Mouse (Mus musculus) right cerebral cortex, adult 18-20 months (tissue): Measurements from ENCODE around the gene Lamtor3.
A peak's percentile ranks its signal among the peaks of the same experiment; 100 is the strongest.
"Not testable (repeated sequence)": the region's sequence is repeated elsewhere in the genome, so short reads cannot be mapped to it uniquely, and the experiment has no call there.

Source experiments
- DNase-seq: peaks from one replicate; pipeline ENCODE4 v3.0.0; 2022; ENCODE audit warnings: mixed read lengths

Gene Lamtor3

DNA sequence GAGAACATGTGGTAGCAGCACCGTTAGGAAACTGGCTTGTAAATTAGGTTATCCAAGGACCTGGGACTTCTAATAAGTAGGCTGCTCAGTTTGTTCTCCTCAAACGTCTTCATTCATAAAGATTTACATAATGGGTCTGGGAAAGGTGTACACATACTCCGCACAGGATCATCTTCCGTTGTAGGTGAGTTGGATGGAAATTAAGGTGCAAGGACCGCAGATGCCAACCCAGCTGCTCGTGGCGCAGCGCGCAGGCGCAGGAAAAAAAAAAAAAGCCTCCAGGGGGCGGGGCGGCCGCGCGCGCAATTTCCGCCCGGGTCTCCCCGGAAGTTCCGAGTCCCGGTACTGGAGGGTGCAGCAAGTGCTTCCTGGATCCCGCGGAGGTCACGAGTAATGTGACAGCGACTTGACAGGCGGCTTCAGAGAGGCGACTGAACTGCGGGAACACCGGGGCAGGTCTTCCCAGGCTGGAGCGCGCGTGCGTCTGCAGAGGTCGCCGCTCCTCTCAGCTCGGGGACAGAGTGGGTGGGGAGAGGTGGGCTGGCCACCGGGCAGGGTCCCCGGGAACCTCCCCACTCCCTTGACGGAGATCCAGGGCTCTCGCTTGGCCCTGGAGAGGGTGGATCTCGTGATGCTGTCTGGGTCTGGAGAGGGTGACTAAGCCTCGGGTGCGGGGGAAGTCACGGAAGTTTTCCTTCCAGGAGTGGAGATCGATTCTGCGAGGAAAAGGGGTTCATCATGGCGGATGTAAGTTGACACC lies at the start of gene Lamtor3:
Gene Lamtor3 (plus strand): TSS at position 335 of the 760 bp plus-strand sequence.
- peak; percentile 90 for DNase-seq

DNA sequence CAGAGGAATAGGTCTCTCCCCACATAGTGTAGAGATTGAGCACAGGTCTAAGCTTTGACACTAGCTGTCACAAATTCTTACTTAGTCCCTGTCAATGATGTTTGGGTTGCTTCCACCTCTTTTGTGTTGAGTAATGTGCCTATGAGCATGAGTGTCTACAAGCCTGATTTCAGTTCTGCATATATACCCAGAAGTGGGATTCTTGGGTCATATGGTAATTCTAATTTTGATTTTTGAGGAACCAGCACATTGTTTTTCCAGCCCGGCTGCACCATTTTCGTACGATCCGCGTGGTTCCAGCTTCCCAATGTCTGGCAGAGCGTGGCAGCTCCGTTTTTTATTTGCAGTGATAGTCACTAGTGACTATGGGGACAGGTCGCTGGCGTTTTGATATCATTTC lies 48.9 kb upstream of the Lamtor3 start:
- DNase-seq: no peak

GRCm38 (mm10) chr3:137879313-137879712 lies 39.0 kb upstream of the Lamtor3 start:
- no peak for DNase-seq

DNA sequence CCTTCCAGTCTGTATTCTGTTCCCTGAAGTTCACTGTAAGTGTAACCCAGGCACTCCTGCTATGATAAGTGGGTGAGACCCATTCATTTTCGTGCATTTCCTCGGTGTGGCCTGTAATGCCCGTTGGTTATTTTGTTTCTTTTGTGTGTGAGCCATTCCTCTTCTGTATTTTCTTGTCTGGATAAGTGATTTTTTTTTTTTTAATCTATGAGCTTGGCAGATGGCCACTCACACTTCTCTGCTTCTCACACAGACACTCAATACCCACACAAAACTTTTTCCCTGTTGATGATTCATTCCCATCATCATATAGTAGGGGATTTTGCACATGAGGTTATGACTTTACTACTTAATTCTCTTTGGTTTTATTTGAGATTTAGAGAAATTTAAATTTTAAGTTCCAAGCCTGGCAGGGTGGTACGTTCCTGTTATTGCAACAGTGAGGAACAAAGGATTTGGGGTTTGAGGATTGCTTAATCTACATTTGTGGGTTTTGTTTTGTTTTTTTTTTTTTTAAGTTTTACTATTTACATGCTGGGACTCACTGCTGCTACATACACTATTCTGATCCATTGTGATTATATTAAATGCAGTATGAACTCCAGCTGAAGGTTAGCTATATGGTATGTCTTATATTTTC lies 38.1 kb upstream of the Lamtor3 start:
- peak; percentile 19 for DNase-seq

GRCm38 (mm10) chr3:137881093-137881492 lies 37.2 kb upstream of the Lamtor3 start:
- DNase-seq: no peak

GRCm38 (mm10) chr3:137887961-137888360 lies 30.3 kb upstream of the Lamtor3 start:
- no peak for DNase-seq

DNA sequence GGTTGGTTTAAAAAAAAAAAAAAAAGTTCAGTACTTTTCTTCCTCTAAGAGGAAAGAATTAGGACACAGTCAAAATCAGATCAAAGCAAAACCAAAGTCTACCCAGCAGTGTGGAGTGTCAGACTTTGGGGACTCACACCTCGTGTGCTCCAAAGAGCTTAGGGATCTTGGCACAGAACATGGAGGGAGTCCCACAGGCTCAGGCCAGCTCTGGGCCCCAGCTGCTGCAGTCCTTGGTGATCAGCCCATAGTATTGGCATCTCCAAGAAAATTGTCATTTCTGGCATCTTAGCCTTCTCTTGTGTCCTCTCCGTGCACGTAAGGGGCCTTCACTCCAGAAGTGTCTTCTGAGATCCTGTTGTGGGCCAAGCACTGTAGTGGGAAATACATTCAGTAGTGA lies 27.2 kb upstream of the Lamtor3 start:
- DNase-seq: no peak

DNA sequence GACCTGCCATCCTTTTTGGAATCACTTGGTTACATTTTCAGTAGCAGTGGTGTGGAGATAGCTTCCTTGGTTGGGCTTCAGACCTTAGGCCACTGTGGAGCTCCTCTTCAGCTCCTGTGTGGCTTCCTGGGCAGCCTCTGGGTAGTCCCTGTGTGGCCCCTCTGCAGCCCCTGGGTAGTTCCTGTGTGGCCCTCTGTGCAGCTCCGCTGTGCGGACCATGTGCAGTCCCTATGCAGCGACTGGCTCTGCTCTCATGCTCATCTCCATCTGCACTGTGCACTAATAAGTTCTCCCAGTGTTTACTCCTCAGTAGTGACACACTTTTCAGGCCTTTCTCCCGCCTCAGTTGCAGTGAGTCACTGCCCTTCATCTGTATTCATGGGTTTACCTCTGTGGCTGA lies 26.2 kb upstream of the Lamtor3 start:
- peak; percentile 10 for DNase-seq

- no peak for DNase-seq
Observed at GRCm38 (mm10) chr3:137893789-137894188, 24.5 kb upstream of the Lamtor3 start.

- no peak for DNase-seq
Observed at GRCm38 (mm10) chr3:137895196-137895595, 23.1 kb upstream of the Lamtor3 start.

GRCm38 (mm10) chr3:137896386-137896785 lies 21.9 kb upstream of the Lamtor3 start:
- DNase-seq: no peak

- DNase-seq: no peak
Observed at GRCm38 (mm10) chr3:137896867-137897266, 21.4 kb upstream of the Lamtor3 start.

DNA sequence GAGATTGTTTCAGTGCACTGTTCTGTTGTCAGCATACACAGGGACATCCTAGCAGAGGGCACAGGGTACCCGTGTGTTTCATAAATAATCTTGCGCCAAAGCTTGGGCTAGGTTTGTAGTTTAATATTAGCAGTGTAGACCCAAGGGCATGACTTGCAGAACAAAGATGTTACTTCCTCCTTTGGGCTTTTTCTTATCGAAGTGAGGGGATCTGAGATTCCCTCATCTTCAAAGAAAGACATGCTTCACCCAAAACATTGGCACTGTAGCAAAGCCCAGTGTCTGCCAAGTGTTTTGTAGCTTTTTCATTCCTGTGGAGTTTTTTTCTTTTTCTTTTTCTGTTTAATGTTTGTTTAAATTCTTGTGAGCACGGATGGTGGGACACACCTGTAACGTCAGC lies 20.6 kb upstream of the Lamtor3 start:
- no peak for DNase-seq

DNA sequence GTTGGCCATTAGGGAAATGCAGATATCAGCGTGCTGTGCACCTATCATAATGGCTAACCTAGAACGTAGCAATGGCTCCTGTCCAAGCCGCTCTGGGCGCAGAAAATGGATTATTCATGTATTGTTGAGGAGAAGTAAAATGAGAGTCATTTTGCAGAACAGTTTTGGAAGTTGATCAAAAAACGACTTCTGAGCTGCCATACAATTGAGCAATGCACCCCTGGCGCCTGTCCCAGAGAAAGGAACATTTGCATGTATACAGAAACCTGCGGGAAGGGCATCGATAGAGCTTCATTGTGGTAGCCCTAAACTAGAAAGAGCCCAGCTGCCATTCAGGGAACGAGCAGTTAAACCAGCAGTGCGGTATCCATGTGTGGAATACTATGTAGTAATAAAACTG lies 18.2 kb upstream of the Lamtor3 start:
- no peak for DNase-seq

GRCm38 (mm10) chr3:137913093-137913492 lies 5.2 kb upstream of the Lamtor3 start:
- DNase-seq: no peak

- not testable (repeated sequence) for DNase-seq
Observed at GRCm38 (mm10) chr3:137914567-137914966, 3.7 kb upstream of the Lamtor3 start.

DNA sequence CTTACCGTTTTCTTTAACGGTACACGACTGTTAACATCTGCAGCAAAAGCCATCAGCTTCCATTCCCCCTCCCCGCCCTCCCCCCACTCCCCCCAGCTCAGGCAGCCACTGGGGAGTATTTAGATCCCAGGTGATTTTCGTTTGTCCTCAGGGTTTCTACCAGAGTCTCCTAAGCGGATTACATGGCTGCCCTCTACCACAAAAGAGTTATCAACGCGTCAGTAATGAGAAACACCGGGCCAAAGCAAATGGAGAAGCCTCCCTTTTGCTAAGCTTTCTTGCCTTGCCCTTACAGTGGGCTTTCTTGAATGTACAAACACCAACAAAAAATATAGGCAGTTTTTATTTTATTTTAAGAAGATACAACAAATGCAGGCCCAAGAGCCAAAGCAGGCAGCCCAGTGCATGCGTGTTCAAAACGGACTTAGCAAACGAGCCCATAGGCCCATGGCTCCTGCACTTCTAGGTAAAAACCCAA lies 573 bp upstream of the Lamtor3 start:
- no peak for DNase-seq

DNA sequence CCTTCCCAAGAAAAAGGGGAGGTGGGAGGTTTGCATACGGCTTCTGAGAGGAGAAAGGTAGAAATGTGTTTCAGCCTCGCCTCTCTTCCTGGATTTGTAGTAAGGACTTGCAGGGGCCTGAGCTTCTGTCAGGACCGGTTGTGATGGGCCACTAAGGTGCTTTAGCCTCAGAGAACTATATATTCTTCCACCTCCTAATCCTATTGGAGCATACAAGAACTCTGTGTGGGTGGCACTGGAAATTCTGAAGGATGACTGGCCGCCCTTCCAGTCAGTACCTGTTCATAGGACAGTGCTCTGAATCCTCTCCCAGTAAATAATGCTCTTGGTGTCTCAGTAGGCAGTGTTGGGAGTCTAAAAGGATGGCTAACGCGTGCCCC lies 616 bp downstream of the Lamtor3 start:
- DNase-seq: peak; percentile 31

DNA sequence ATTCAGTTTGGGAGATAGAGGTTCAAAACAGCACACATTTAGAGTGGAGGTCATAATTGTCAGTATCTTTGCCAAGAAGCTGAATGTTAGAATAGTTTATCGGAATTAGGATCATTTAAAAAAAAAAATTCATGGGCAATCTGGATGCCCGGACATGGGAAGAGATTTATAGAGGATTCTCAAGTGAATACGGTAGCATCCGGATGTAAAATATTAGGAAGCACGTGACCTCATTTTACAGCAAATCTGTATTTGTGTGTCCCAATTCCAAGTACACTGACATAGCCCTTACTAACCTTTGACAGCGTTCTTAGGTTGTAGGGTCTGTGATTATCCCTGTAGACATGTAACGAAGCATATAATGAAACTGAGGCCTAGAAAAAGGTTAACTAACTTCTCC lies 1.1 kb downstream of the Lamtor3 start:
- DNase-seq: no peak

- DNase-seq: no peak
Observed at GRCm38 (mm10) chr3:137920594-137920993, 2.3 kb downstream of the Lamtor3 start.

DNA sequence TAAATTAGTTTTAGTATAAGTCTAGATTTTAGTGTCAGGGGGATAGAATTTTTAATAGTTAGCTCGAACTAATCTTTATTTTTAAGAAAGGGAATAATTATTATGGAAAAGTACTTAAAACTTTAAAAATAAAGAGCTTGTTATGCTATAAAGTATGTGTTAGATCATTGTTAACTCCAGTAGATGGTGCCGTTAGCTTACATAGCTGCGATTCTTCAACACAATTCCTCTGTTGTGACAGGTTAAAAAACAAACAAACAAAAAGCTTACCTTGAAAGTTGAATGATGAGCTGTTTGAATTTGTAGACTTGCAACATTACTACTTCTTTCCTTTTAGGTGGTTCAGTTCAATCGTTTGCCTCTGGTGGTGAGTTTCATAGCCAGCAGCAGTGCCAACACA lies 8.7 kb downstream of the Lamtor3 start:
- no peak for DNase-seq

GRCm38 (mm10) chr3:137929940-137930339 lies 11.6 kb downstream of the Lamtor3 start:
- DNase-seq: no peak

GRCm38 (mm10) chr3:137932748-137933147 lies 14.4 kb downstream of the Lamtor3 start:
- no peak for DNase-seq

- DNase-seq: no peak
Observed at GRCm38 (mm10) chr3:137933986-137934385, 15.7 kb downstream of the Lamtor3 start.
